Mouse (Mus musculus): ENCODE data around the gene Setdb1. TPM values are rescaled to one million over a fixed set of nuclear protein-coding genes. Genes with fewer than 3 reads are reported as not detected.
"Not testable (repeated sequence)": the region's sequence is repeated elsewhere in the genome, so short reads cannot be mapped to it uniquely, and the experiment has no call there.

The Setdb1 gene
- polyA plus RNA-seq (2016; fragmentation: Nextera tagmentation; extraction: Ambion mirVana): 31.0 and 31.6 TPM in 2 replicates

DNA sequence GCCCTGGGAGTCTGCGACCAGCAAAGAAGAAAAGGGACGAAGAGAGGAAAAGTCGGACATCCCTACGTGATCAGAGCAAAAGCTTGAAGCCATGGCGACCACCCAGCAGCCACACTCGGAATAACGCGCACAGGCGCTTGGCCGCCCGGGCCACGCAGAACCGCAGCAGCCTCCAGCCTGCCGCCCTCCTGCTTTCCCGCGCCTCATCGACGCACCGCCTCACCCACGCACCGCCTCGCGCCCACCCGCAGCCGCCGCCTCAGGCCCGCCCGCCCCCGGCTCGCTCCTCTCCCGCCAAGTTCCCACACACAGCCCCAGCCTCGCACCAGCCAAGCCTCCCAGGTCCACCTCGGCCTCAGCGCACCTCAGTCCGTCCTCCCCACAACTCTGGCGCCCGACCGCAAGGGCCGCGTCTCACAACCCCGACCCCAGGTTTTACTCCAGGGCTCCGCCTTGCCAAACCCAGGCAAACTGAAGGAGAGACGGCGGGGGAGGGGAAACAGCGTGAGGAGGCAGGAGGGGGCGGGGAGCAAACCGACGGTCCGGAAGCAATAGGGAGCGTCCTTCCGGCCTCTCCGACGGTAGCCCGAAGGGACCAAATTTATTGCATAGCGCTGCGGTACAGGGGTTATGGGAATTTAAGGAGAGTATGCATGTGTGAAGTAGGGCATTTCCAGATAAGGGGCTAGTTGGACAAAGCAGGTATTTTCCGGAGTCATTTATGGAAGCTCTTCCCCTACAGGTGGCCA, at the start of gene Setdb1:
TSS of gene Setdb1 (minus strand) at position 502 of the 749 bp plus-strand sequence.
- peak within 1 kb of the TSS; percentile 71 for H3K27ac ChIP-seq
- ATAC-seq: peak; percentile 89

DNA sequence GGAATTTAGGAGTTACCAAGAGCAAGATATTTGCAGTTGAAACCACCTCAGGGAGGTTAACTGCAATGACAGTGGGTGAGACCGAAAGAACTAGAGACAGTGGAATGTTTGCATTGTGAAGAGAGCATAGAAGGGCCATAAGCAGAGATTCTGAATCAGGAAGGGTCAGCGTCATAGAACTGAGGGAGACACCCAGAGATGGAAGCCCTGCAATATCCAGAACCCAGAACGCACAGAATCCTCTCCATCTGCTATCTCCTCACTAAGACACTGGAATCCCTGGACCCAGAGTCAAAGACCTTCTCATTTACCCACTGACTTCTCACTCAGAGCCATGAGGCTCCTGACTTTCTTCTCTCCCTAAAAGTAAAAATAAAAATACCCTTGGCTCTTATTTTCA, 45.7 kb upstream of the Setdb1 start, which contains the start of gene 4930558C23Rik:
TSS of gene 4930558C23Rik (minus strand) at position 101 of the 400 bp plus-strand sequence.
- no peaks in the 10 kb centered on the region for H3K27me3 ChIP-seq (replicated peaks)
- H3K9me3 ChIP-seq (replicated peaks): no peaks in the 10 kb centered on the region
- no peaks in the 10 kb centered on the region for H3K4me1 ChIP-seq
- no peaks in the 10 kb centered on the region for H3K36me3 ChIP-seq
- H3K4me3 ChIP-seq: no peak within 1 kb of the TSS
- no peak for ATAC-seq
- 83% methylated on average over 3 of the region's 3 CpGs for WGBS (ENCODE audit: insufficient replicate concordance)
- no peak within 1 kb of the TSS for H3K27ac ChIP-seq
- H3K4me2 ChIP-seq: no peak within 1 kb of the TSS
- H3K9ac ChIP-seq: no peak within 1 kb of the TSS

More for the DNA sequence above, at the start of gene Setdb1:
- peaks cover 37% of the 10 kb centered on the region for H3K4me1 ChIP-seq
- H3K9me3 ChIP-seq (replicated peaks); H3K27me3 ChIP-seq (replicated peaks): not testable (repeated sequence)
- WGBS (ENCODE audit: insufficient replicate concordance): under 1% methylated on average over 35 of the region's 57 CpGs
- H3K36me3 ChIP-seq: peaks cover 29% of the 10 kb centered on the region
- peak within 1 kb of the TSS; percentile 67 for H3K4me2 ChIP-seq
- H3K4me3 ChIP-seq: peak within 1 kb of the TSS; percentile 67
- H3K9ac ChIP-seq: peak within 1 kb of the TSS; percentile 73

DNA sequence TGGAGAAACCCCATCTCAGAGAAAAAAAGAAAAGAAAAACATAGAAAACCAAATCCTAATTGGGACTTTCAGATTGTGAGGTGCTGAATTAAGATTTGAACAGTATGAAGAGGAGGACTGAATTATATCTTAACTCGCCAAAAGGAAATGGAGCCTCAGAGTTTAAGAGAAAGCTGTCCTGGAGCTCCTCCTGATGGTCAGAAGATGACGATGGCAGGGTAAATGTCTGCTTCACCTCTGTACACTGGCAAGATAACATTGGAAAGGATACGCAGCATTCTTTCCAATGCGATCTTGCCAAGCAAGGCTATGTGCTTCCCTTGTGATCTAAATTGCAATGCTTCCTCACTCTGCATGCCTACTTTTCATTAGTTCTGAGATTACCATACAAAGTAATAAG, 37.4 kb upstream of the Setdb1 start:
- Histone ChIP-seq H3K27ac (no peak overlapping the region), H3K27me3 (replicated peaks) (no peaks in the 10 kb centered on the region), H3K4me3 (no peak overlapping the region), H3K36me3 (no peaks in the 10 kb centered on the region), H3K9me3 (replicated peaks) (peaks cover 5% of the 10 kb centered on the region), H3K9ac (no peak overlapping the region), H3K4me1 (no peaks in the 10 kb centered on the region), H3K4me2 (no peak overlapping the region)
- WGBS (ENCODE audit: insufficient replicate concordance): 71% methylated on average over 4 of the region's 4 CpGs
- no peak for ATAC-seq

DNA sequence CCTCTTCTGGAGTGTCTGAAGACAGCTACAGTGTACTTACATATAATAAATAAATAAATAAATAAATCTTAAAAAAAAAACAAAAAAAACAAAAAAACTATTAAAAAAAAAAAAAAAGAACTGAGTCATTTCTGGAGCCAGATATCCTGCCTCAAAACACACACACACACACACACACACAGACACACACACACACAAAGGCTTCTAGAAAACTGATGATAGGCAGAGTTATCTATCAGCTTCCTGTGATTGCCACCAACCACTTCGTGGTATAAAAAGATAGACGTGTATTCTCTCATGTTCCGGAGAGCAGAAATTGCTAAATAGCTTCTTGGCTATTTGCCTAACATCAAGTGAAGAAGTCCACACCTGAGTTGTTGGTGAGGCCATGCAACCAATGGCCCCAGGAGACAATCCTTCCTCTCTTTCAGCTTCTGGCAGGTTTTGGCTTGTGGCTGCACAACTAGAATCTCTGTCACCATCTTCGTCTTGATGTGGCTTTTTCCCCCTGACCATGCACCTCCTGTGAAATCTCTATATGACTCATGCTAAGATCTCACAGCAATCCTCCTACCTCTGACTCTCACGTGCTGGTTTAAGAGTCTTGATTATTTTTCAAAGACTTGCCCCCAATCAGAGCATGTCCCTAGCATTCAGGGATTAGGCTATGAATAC, 28.5 kb upstream of the Setdb1 start:
- no peaks in the 10 kb centered on the region for H3K9me3 ChIP-seq (replicated peaks)
- WGBS (ENCODE audit: insufficient replicate concordance): 44% methylated on average over 5 of the region's 5 CpGs
- no peak overlapping the region for H3K27ac ChIP-seq
- no peaks in the 10 kb centered on the region for H3K36me3 ChIP-seq
- H3K27me3 ChIP-seq (replicated peaks): no peaks in the 10 kb centered on the region
- no peak overlapping the region for H3K4me3 ChIP-seq
- no peak overlapping the region for H3K4me2 ChIP-seq
- H3K4me1 ChIP-seq: no peaks in the 10 kb centered on the region
- ATAC-seq: no peak
- H3K9ac ChIP-seq: no peak overlapping the region

DNA sequence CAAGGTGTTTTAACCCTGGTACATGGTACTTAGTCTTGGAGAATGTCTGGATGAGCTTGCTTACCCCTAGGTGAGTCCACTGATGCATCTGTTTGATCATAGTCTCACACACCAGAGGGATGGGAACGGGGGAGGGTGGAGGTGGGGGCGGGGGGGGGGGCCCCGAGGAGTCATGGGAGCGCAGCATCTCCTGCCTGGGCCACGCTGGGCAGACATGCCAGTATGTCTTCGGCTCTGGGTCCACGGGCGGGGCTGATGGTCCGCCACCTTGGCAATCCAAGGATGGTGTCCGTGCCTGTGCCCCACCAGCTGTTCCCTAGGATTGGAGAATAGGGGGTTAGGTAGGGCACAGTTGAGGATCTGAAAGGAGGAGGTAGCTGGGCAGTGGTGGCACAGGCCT, 16.2 kb upstream of the Setdb1 start:
- no peak overlapping the region for H3K27ac ChIP-seq
- no peak overlapping the region for H3K4me2 ChIP-seq
- H3K27me3 ChIP-seq (replicated peaks): no peaks in the 10 kb centered on the region
- H3K36me3 ChIP-seq: no peaks in the 10 kb centered on the region
- no peaks in the 10 kb centered on the region for H3K4me1 ChIP-seq
- H3K9ac ChIP-seq: no peak overlapping the region
- ATAC-seq: no peak
- peaks cover 20% of the 10 kb centered on the region for H3K9me3 ChIP-seq (replicated peaks)
- H3K4me3 ChIP-seq: no peak overlapping the region
- 80% methylated on average over 10 of the region's 10 CpGs for WGBS (ENCODE audit: insufficient replicate concordance)

DNA sequence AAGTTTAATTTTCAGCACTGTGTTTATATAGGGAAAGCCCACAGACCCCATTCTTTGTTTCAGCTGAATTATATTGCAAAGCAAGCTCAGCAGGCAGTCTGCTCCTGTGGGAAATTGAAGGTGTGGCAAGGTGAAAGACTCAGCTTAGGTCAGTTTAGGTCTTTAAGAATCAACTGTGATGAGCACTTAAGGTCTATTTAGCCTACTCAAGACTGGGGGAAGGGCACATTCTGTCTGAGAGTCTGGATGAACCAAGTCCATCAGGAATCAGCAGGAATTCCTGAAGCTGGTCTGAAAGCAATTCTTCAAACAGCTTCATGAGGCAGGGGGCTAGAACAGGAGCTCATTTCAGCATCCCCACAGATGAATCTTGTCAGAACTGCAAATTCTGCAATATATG, 13.1 kb upstream of the Setdb1 start:
- H3K4me3 ChIP-seq: no peak overlapping the region
- no peak overlapping the region for H3K9ac ChIP-seq
- no peaks in the 10 kb centered on the region for H3K9me3 ChIP-seq (replicated peaks)
- no peak overlapping the region for H3K4me2 ChIP-seq
- no peaks in the 10 kb centered on the region for H3K36me3 ChIP-seq
- ATAC-seq: no peak
- no peaks in the 10 kb centered on the region for H3K4me1 ChIP-seq
- H3K27ac ChIP-seq: no peak overlapping the region
- H3K27me3 ChIP-seq (replicated peaks): no peaks in the 10 kb centered on the region

DNA sequence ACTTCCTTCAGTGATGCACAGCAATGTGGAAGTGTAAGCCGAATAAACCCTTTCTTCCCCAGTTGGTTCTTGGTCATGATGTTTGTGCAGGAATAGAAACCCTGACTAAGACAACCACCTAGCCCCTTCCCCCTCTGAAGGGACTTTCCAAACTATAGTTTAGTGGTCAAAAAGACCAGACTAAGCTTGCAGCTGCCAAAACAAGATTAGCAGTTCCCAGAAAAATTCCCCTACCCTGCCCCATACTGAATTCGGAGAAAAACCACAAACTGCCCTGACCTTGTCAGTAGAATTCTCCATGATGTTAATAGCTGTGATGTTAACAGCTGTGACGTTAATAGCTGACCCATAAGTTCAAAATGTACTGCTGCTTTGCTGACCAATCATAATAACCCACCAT, 3.3 kb upstream of the Setdb1 start:
- H3K36me3 ChIP-seq; H3K4me3 ChIP-seq; H3K27me3 ChIP-seq (replicated peaks); ATAC-seq; H3K9me3 ChIP-seq (replicated peaks): not testable (repeated sequence)
- peak overlapping the region; percentile 31; the same call in 1 of the 2 replicates for H3K9ac ChIP-seq
- WGBS (ENCODE audit: insufficient replicate concordance): 49% methylated on average over 3 of the region's 3 CpGs
- peaks cover 33% of the 10 kb centered on the region for H3K4me1 ChIP-seq
- H3K4me2 ChIP-seq: peak overlapping the region; percentile 37
- H3K27ac ChIP-seq: peak overlapping the region; percentile 68

DNA sequence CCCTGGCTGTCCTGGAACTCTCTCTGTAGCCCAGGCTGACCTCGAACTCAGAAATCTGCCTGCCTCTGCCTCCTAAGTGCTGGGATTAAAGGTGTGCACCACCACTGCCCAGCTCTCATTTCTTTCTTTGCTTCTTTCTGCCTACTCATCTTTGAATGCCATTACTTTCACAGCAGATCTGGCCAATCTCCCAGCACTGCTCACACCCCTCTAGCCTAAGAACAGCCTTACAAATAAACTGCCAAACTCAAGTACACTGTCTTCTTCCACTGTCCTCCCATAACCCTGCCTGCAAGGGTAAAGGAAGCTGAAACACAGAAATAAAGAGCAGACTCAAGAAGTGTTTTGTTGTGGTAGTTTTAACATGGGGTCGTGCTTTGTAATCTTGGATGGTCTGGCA, 744 bp upstream of the Setdb1 start:
- H3K4me2 ChIP-seq: no peak overlapping the region

DNA sequence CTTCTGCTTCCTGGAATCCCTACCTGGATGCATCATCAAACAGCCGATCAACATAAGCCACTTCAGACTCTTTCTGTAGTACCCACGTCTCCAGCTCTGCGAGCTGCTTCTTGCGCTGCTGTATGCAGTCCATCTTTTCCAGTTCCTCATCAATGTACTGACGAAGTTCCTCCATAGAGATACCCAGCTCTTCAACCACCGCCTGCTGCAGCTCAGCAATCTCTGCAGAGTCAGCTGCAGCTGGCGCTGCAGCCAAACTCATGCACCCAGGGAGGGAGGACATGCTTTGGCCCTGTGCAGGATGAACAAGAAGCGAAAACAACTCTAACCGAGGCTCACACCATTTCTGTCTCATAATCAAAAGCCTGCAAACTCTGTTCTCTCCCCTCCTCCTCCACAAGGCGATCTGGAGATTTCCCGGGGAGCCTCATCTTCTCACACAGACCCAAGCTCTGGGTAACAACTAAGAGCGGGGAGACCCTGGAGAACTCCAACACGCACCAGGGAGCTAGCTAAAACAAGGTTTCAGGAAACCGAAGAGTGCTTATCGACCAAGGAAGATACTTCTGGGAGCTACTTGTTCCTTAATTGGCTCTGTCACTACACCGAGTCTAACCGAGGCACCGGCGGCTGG, 974 bp downstream of the Setdb1 start:
- H3K9me3 ChIP-seq (replicated peaks); H3K27me3 ChIP-seq (replicated peaks); H3K27ac ChIP-seq: not testable (repeated sequence)
- ATAC-seq: peak; percentile 30; the same call in 1 of the 2 replicates
- Histone ChIP-seq H3K9ac (peak overlapping the region; percentile 73; the same call in 1 of the 2 replicates), H3K36me3 (peaks cover 36% of the 10 kb centered on the region), H3K4me2 (peak overlapping the region; percentile 67), H3K4me3 (peak overlapping the region; percentile 67), H3K4me1 (peaks cover 34% of the 10 kb centered on the region)
- 17% methylated on average over 12 of the region's 19 CpGs for WGBS (ENCODE audit: insufficient replicate concordance)

More for the DNA sequence above, 744 bp upstream of the Setdb1 start:
- Histone ChIP-seq H3K4me3 (no peak overlapping the region), H3K27ac (0 out of 2 replicates have a peak overlapping the region, but pooled peaks have one; percentile 37), H3K9ac (no peak overlapping the region), H3K27me3 (replicated peaks) (no peaks in the 10 kb centered on the region), H3K4me1 (peaks cover 37% of the 10 kb centered on the region), H3K9me3 (replicated peaks) (no peaks in the 10 kb centered on the region), H3K36me3 (peaks cover 20% of the 10 kb centered on the region)
- 85% methylated on average over 2 of the region's 2 CpGs for WGBS (ENCODE audit: insufficient replicate concordance)
- no peak for ATAC-seq

DNA sequence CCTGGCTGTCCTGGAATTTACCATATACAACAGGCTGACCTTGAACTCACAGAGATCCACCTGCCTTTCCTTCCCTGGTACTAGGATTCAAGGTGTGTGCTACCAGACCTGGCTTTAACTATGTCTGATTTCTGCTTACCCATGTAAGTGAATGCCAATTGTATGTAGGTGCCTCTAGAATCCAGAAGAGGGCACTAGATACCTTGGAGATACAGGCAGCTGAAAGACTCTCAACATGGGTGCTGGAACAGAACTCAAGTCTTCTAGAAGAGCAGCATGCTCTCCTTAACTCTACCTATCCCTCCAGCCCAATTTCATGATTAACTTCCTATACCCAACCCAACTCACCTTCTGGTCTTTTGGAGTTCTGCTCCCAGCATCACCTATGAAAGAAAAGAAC, 7.5 kb downstream of the Setdb1 start:
- Histone ChIP-seq H3K36me3 (peaks cover 93% of the 10 kb centered on the region), H3K4me1 (no peaks in the 10 kb centered on the region)
- no peak for ATAC-seq

DNA sequence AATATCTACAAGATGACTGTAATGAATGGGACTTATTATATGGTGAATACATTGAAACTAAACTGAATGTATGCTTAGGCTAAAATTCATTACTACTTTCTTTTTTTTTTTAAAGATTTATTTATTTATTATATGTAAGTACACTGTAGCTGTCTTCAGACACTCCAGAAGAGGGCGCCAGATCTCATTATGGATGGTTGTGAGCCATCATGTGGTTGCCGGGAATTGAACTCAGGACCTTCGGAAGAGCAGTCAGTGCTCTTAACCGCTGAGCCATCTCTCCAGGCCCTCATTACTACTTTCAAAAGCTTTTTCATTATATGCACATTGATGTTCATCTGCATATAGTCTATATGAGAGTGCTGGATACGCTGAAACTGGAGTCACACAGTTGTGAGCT, 8.7 kb downstream of the Setdb1 start:
- not testable (repeated sequence) for H3K4me2 ChIP-seq; H3K4me3 ChIP-seq; H3K4me1 ChIP-seq; H3K27ac ChIP-seq; H3K27me3 ChIP-seq (replicated peaks); H3K9ac ChIP-seq; H3K9me3 ChIP-seq (replicated peaks); ATAC-seq
- WGBS (ENCODE audit: insufficient replicate concordance): 87% methylated on average over 5 of the region's 5 CpGs
- H3K36me3 ChIP-seq: peaks cover 94% of the 10 kb centered on the region

More for the DNA sequence above, 7.5 kb downstream of the Setdb1 start:
- H3K4me3 ChIP-seq: no peak overlapping the region
- H3K9me3 ChIP-seq (replicated peaks): no peaks in the 10 kb centered on the region
- H3K27ac ChIP-seq: no peak overlapping the region
- H3K9ac ChIP-seq: no peak overlapping the region
- no peak overlapping the region for H3K4me2 ChIP-seq
- no peaks in the 10 kb centered on the region for H3K27me3 ChIP-seq (replicated peaks)

DNA sequence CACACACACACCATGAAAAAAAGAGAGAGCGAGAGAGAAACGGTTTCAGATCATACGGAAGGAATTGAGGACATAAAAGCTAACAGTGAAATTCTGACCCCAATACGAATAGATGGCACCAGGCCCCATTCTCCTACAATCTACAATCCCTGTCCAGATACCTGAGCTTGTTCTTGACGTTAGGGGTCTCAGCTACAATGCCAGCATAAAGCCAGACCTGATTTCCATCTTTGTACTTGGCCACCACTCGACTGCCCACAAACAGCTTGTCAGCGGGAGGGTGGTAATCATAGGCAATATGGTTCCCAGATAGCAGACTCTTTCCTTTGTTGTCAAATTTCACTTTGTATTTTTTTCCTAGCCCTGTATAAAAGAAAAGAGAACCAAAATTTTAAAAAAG, 10.5 kb downstream of the Setdb1 start:
- Histone ChIP-seq H3K4me3 (no peak overlapping the region), H3K27me3 (replicated peaks) (no peaks in the 10 kb centered on the region), H3K9ac (no peak overlapping the region), H3K4me1 (no peaks in the 10 kb centered on the region), H3K27ac (no peak overlapping the region), H3K4me2 (no peak overlapping the region), H3K36me3 (peaks cover 93% of the 10 kb centered on the region), H3K9me3 (replicated peaks) (no peaks in the 10 kb centered on the region)
- ATAC-seq: no peak
- WGBS (ENCODE audit: insufficient replicate concordance): 90% methylated on average over 7 of the region's 7 CpGs
